Mouse (Mus musculus): ENCODE measurements around the gene Fbxo47. TPM values are rescaled to one million over a fixed set of nuclear protein-coding genes. Genes with fewer than 3 reads are reported as not detected.
"Not testable (repeated sequence)": the region's sequence is repeated elsewhere in the genome, so short reads cannot be mapped to it uniquely, and the experiment has no call there.

Gene Fbxo47
- polyA plus RNA-seq, 1 experiment from 2014 or later = 0.55 TPM

GRCm38 (mm10) chr11:97904801-97905200 lies 20.8 kb upstream of the Fbxo47 start:
- Histone ChIP-seq H3K4me3 (no peak overlapping the region), H3K9me3 (no peaks in the 10 kb centered on the region), H3K27me3 (ENCODE audit: insufficient read depth, poor library complexity, severe bottlenecking) (peaks cover 5% of the 10 kb centered on the region; the same call in 1 of the 2 replicates), H3K4me1 (peaks cover 4% of the 10 kb centered on the region; the same call in 1 of the 2 replicates), H3K36me3 (no peaks in the 10 kb centered on the region), H3K27ac (no peak overlapping the region)
- DNase-seq (ENCODE audit: low spot score) = no peak
- 86% methylated on average over 13 of the region's 13 CpGs for WGBS

- H3K4me1 ChIP-seq = peaks cover 4% of the 10 kb centered on the region; the same call in 1 of the 2 replicates
- 77% methylated on average over 6 of the region's 6 CpGs for WGBS
- no peak overlapping the region for H3K4me3 ChIP-seq
- H3K9me3 ChIP-seq = no peaks in the 10 kb centered on the region
- H3K27ac ChIP-seq = no peak overlapping the region
- H3K27me3 ChIP-seq (ENCODE audit: insufficient read depth, poor library complexity, severe bottlenecking) = peaks cover 5% of the 10 kb centered on the region; the same call in 1 of the 2 replicates
- no peak for DNase-seq (ENCODE audit: low spot score)
- no peaks in the 10 kb centered on the region for H3K36me3 ChIP-seq
Measured at GRCm38 (mm10) chr11:97901806-97902205, 17.9 kb upstream of the Fbxo47 start.

- H3K4me3 ChIP-seq = no peak overlapping the region
- peaks cover 5% of the 10 kb centered on the region; the same call in 1 of the 2 replicates for H3K27me3 ChIP-seq (ENCODE audit: insufficient read depth, poor library complexity, severe bottlenecking)
- H3K4me1 ChIP-seq = peaks cover 4% of the 10 kb centered on the region; the same call in 1 of the 2 replicates
- no peak overlapping the region for H3K27ac ChIP-seq
- 4% methylated on average over 2 of the region's 2 CpGs for WGBS
- H3K36me3 ChIP-seq = no peaks in the 10 kb centered on the region
- peak; percentile 91 for DNase-seq (ENCODE audit: low spot score)
- no peaks in the 10 kb centered on the region for H3K9me3 ChIP-seq
Measured at GRCm38 (mm10) chr11:97899822-97900221, 15.9 kb upstream of the Fbxo47 start.

GRCm38 (mm10) chr11:97897568-97898185 lies 13.7 kb upstream of the Fbxo47 start:
- WGBS = 67% methylated on average over 3 of the region's 3 CpGs
- Histone ChIP-seq H3K36me3 (no peaks in the 10 kb centered on the region), H3K27ac (no peak overlapping the region), H3K4me1 (no peaks in the 10 kb centered on the region), H3K27me3 (ENCODE audit: insufficient read depth, poor library complexity, severe bottlenecking) (no peaks in the 10 kb centered on the region), H3K9me3 (no peaks in the 10 kb centered on the region), H3K4me3 (no peak overlapping the region)
- DNase-seq (ENCODE audit: low spot score) = peak; percentile 63

GRCm38 (mm10) chr11:97896655-97897054 lies 12.7 kb upstream of the Fbxo47 start:
- Histone ChIP-seq H3K27ac (no peak overlapping the region), H3K9me3 (no peaks in the 10 kb centered on the region), H3K4me3 (no peak overlapping the region), H3K36me3 (no peaks in the 10 kb centered on the region), H3K27me3 (ENCODE audit: insufficient read depth, poor library complexity, severe bottlenecking) (no peaks in the 10 kb centered on the region), H3K4me1 (no peaks in the 10 kb centered on the region)
- peak; percentile 25 for DNase-seq (ENCODE audit: low spot score)
- 74% methylated on average over 4 of the region's 4 CpGs for WGBS

GRCm38 (mm10) chr11:97891821-97892220 lies 7.9 kb upstream of the Fbxo47 start:
- DNase-seq (ENCODE audit: low spot score) = no peak
- no peaks in the 10 kb centered on the region for H3K4me1 ChIP-seq
- no peaks in the 10 kb centered on the region for H3K9me3 ChIP-seq
- 75% methylated on average over 5 of the region's 5 CpGs for WGBS
- no peaks in the 10 kb centered on the region for H3K27me3 ChIP-seq (ENCODE audit: insufficient read depth, poor library complexity, severe bottlenecking)
- no peak overlapping the region for H3K27ac ChIP-seq
- no peak overlapping the region for H3K4me3 ChIP-seq
- 0 out of 2 replicates have a peak, but pooled peaks cover 3% of the 10 kb centered on the region for H3K36me3 ChIP-seq

- Histone ChIP-seq H3K9me3 (no peaks in the 10 kb centered on the region), H3K4me3 (peak overlapping the region; percentile 72; the same call in 1 of the 2 replicates), H3K27me3 (ENCODE audit: insufficient read depth, poor library complexity, severe bottlenecking) (no peaks in the 10 kb centered on the region), H3K36me3 (0 out of 2 replicates have a peak, but pooled peaks cover 3% of the 10 kb centered on the region), H3K4me1 (no peaks in the 10 kb centered on the region), H3K27ac (no peak overlapping the region)
- DNase-seq (ENCODE audit: low spot score) = no peak
- WGBS = 82% methylated on average over 2 of the region's 2 CpGs
Measured at GRCm38 (mm10) chr11:97885296-97885915, 1.5 kb upstream of the Fbxo47 start.

GRCm38 (mm10) chr11:97884601-97885185 lies 739 bp upstream of the Fbxo47 start:
- 25% methylated on average over 7 of the region's 7 CpGs for WGBS
- Histone ChIP-seq H3K4me3 (peak overlapping the region; percentile 72), H3K9me3 (no peaks in the 10 kb centered on the region), H3K27ac (peak overlapping the region; percentile 91), H3K27me3 (ENCODE audit: insufficient read depth, poor library complexity, severe bottlenecking) (no peaks in the 10 kb centered on the region), H3K36me3 (0 out of 2 replicates have a peak, but pooled peaks cover 3% of the 10 kb centered on the region), H3K4me1 (no peaks in the 10 kb centered on the region)
- no peak for DNase-seq (ENCODE audit: low spot score)

- H3K4me3 ChIP-seq = peak overlapping the region; percentile 72
- no peaks in the 10 kb centered on the region for H3K9me3 ChIP-seq
- 5% methylated on average over 26 of the region's 26 CpGs for WGBS
- no peaks in the 10 kb centered on the region for H3K27me3 ChIP-seq (ENCODE audit: insufficient read depth, poor library complexity, severe bottlenecking)
- 0 out of 2 replicates have a peak, but pooled peaks cover 1% of the 10 kb centered on the region for H3K36me3 ChIP-seq
- H3K27ac ChIP-seq = peak overlapping the region; percentile 91
- H3K4me1 ChIP-seq = no peaks in the 10 kb centered on the region
- peak; percentile 88 for DNase-seq (ENCODE audit: low spot score)
Measured at GRCm38 (mm10) chr11:97883542-97883917, 424 bp downstream of the Fbxo47 start.

GRCm38 (mm10) chr11:97880362-97880761 lies 3.6 kb downstream of the Fbxo47 start:
- DNase-seq (ENCODE audit: low spot score) = no peak
- no peaks in the 10 kb centered on the region for H3K36me3 ChIP-seq
- WGBS = 85% methylated on average over 4 of the region's 4 CpGs

GRCm38 (mm10) chr11:97877341-97877740 lies 6.6 kb downstream of the Fbxo47 start:
- H3K4me3 ChIP-seq = no peak overlapping the region
- H3K9me3 ChIP-seq = no peaks in the 10 kb centered on the region
- no peaks in the 10 kb centered on the region for H3K27me3 ChIP-seq (ENCODE audit: insufficient read depth, poor library complexity, severe bottlenecking)
- no peaks in the 10 kb centered on the region for H3K4me1 ChIP-seq
- WGBS = 81% methylated on average over 2 of the region's 2 CpGs
- DNase-seq (ENCODE audit: low spot score) = no peak
- no peak overlapping the region for H3K27ac ChIP-seq
- H3K36me3 ChIP-seq = no peaks in the 10 kb centered on the region

More at GRCm38 (mm10) chr11:97880362-97880761, 3.6 kb downstream of the Fbxo47 start:
- Histone ChIP-seq H3K4me1 (no peaks in the 10 kb centered on the region), H3K9me3 (no peaks in the 10 kb centered on the region), H3K27me3 (ENCODE audit: insufficient read depth, poor library complexity, severe bottlenecking) (no peaks in the 10 kb centered on the region), H3K4me3 (no peak overlapping the region), H3K27ac (no peak overlapping the region)

GRCm38 (mm10) chr11:97874396-97874795 lies 9.6 kb downstream of the Fbxo47 start:
- Histone ChIP-seq H3K4me1 (no peaks in the 10 kb centered on the region), H3K27me3 (ENCODE audit: insufficient read depth, poor library complexity, severe bottlenecking) (no peaks in the 10 kb centered on the region), H3K27ac (no peak overlapping the region), H3K36me3 (no peaks in the 10 kb centered on the region), H3K9me3 (no peaks in the 10 kb centered on the region), H3K4me3 (no peak overlapping the region)
- no peak for DNase-seq (ENCODE audit: low spot score)
- 82% methylated on average over 1 of the region's 1 CpGs for WGBS

GRCm38 (mm10) chr11:97872378-97872777 lies 11.6 kb downstream of the Fbxo47 start:
- 84% methylated on average over 5 of the region's 5 CpGs for WGBS
- H3K27ac ChIP-seq; H3K4me3 ChIP-seq; H3K27me3 ChIP-seq (ENCODE audit: insufficient read depth, poor library complexity, severe bottlenecking); H3K36me3 ChIP-seq; DNase-seq (ENCODE audit: low spot score); H3K4me1 ChIP-seq; H3K9me3 ChIP-seq: not testable (repeated sequence)
